Comparison of ENCODE assay signal across 7 mouse cellular contexts in genomic region chr9:44655098-44656066, GRCm38 (mm10). TPM values are rescaled to one million over a fixed set of nuclear protein-coding genes. Genes with fewer than 3 reads are reported as not detected.
DNase-seq lines count a peak whose midpoint lies in the region; ATAC-seq lines count a peak whose summit lies in the region.

No protein-coding gene starts in this region.

- H3K9me3 ChIP-seq in forebrain, embryonic 12.5 days: no peaks in the 10 kb centered on the region
- no peaks in the 10 kb centered on the region for H3K9me3 ChIP-seq in lung, embryonic 15.5 days

- peaks cover 3% of the 10 kb centered on the region; the same call in 1 of the 2 replicates for H3K27me3 ChIP-seq in forebrain, embryonic 12.5 days
- no peaks in the 10 kb centered on the region for H3K27me3 ChIP-seq in lung, embryonic 15.5 days

- peak; percentile 88 for DNase-seq in NIH3T3 (ENCODE audit: low read depth)
- peak; percentile 71 for DNase-seq in c-Kit-positive CD71-positive TER-119-negative erythroid progenitor cells, embryonic 14.5 days (ENCODE audit: low read depth)
- DNase-seq in heart, postnatal 36 days: peak; percentile 62
- peak; percentile 72 for DNase-seq in large intestine, adult 2 months (ENCODE audit: low read depth, low spot score)
- peak; percentile 34 for DNase-seq in retina, adult 2 months (ENCODE audit: low read depth, low spot score)

- intact Hi-C loops in heart, postnatal 36 days (cut with DNase I): loop anchor here (1.0 to 2.0 kb wide), 3 partner anchors 30 to 91 kb away; partner anchors contain the start of gene Phldb1

- H3K4me2 ChIP-seq in forebrain, embryonic 12.5 days: peak overlapping the region; percentile 39
- H3K4me2 ChIP-seq in lung, embryonic 15.5 days: peak overlapping the region; percentile 59

- H3K4me3 ChIP-seq in forebrain, embryonic 12.5 days (replicated peaks): 0 out of 2 replicates have a peak overlapping the region, but pooled peaks have one; percentile 2
- H3K4me3 ChIP-seq in lung, embryonic 15.5 days: peak overlapping the region; percentile 27

- 0 out of 2 replicates have a peak, but pooled peaks have one; percentile 27 for ATAC-seq in forebrain, embryonic 12.5 days (ENCODE audit: low FRiP score)
- peak; percentile 71; the same call in 1 of the 2 replicates for ATAC-seq in lung, embryonic 15.5 days (ENCODE audit: borderline replicate concordance, extremely low read depth, low FRiP score, low TSS enrichment)

- no peak overlapping the region for H3K27ac ChIP-seq in forebrain, embryonic 12.5 days
- peak overlapping the region; percentile 6; the same call in 1 of the 2 replicates for H3K27ac ChIP-seq in lung, embryonic 15.5 days

- H3K36me3 ChIP-seq in forebrain, embryonic 12.5 days (replicated peaks): no peaks in the 10 kb centered on the region
- no peaks in the 10 kb centered on the region for H3K36me3 ChIP-seq in lung, embryonic 15.5 days

- peaks cover 5% of the 10 kb centered on the region for H3K4me1 ChIP-seq in forebrain, embryonic 12.5 days
- H3K4me1 ChIP-seq in lung, embryonic 15.5 days: peaks cover 5% of the 10 kb centered on the region

- 25% methylated on average over 26 of the region's 26 CpGs for WGBS in forebrain, embryonic 12.5 days
- WGBS in large intestine, adult 2 months: 18% methylated on average over 26 of the region's 26 CpGs
- WGBS in lung, embryonic 15.5 days: 19% methylated on average over 26 of the region's 26 CpGs

- H3K9ac ChIP-seq in forebrain, embryonic 12.5 days: 0 out of 2 replicates have a peak overlapping the region, but pooled peaks have one; percentile 12
- peak overlapping the region; percentile 36 for H3K9ac ChIP-seq in lung, embryonic 15.5 days

RNA-seq across cellular contexts. Expression of gene Treh, which starts 17.7 kb away (rescaled TPM):
- not detected in 2 replicates for polyA plus RNA-seq in forebrain, embryonic 12.5 days (2016; fragmentation: Nextera tagmentation; extraction: Ambion mirVana)
- not detected for total RNA-seq in heart, postnatal 36 days (2021)
- 24.4 and 96.0 TPM in 2 replicates for polyA plus RNA-seq in large intestine, adult 2 months (2012; rRNA removed)
- not detected in 2 replicates for polyA plus RNA-seq in lung, embryonic 15.5 days (2015; fragmentation: Nextera tagmentation; extraction: Ambion mirVana)

RNA-seq across cellular contexts. Expression of gene Ddx6, which starts 50.7 kb away (rescaled TPM):
- 22.8 and 24.4 TPM in 2 replicates for polyA plus RNA-seq in forebrain, embryonic 12.5 days (2016; fragmentation: Nextera tagmentation; extraction: Ambion mirVana)
- 10 to 100 TPM; 82.0 to 85.0 TPM for total RNA-seq in heart, postnatal 36 days (2021)
- 10.8 and 17.3 TPM in 2 replicates for polyA plus RNA-seq in large intestine, adult 2 months (2012; rRNA removed)
- polyA plus RNA-seq in lung, embryonic 15.5 days (2015; fragmentation: Nextera tagmentation; extraction: Ambion mirVana): 20.7 and 22.5 TPM in 2 replicates

Comparison
In these comparisons a context has a peak if more than half of its experiments do, and no peak if none do; other contexts are left out.
1. DNase-seq: peak in every context shown above with its lines; median percentile 88 in NIH3T3; 72 in large intestine, adult 2 months; 71 in c-Kit-positive CD71-positive TER-119-negative erythroid progenitor cells, embryonic 14.5 days; 62 in heart, postnatal 36 days; 34 in retina, adult 2 months.
2. RNA of gene Treh, which starts 17.7 kb away (polyA plus RNA-seq): 24.4 to 96.0 TPM in large intestine, adult 2 months; not detected in forebrain, embryonic 12.5 days and not detected in lung, embryonic 15.5 days; every median in the first group is over 10 times any median in the second.